Mouse (Mus musculus) heart, embryonic 16.5 days (tissue): Measurements from ENCODE around the gene Mrps18c. TPM values are rescaled to one million over a fixed set of nuclear protein-coding genes. Genes with fewer than 3 reads are reported as not detected.

Experiments
- polyA plus RNA-seq: library from polyadenylated mRNA; unstranded; fragments of >200 nt; fragmentation: Nextera tagmentation; extraction: Ambion mirVana; gene quantifications from 2 replicates; pipeline ENCODE4 v1.2.1, GENCODE M21; 2015

The Mrps18c gene
- polyA plus RNA-seq, 1 experiment from 2014 or later = 128 TPM

Other genes starting within 250 kb of the Mrps18c start
- gene Plac8, start 226.4 kb upstream of the Mrps18c start, polyA plus RNA-seq = 18.5 and 44.7 TPM in 2 replicates
- 73.2 TPM in 2 replicates for gene Coq2, start 123.5 kb upstream of the Mrps18c start, polyA plus RNA-seq
- 1.2 and 1.7 TPM in 2 replicates for gene Hpse, start 78.9 kb upstream of the Mrps18c start, polyA plus RNA-seq
- 8.7 and 9.5 TPM in 2 replicates for gene Helq, start within 50 bp of the Mrps18c start, polyA plus RNA-seq
- 29.5 and 38.1 TPM in 2 replicates for gene Abraxas1, start 22.3 kb downstream of the Mrps18c start, polyA plus RNA-seq
- gene Gpat3, start 47.1 kb downstream of the Mrps18c start, polyA plus RNA-seq = 13.6 and 15.3 TPM in 2 replicates